Comparison of ENCODE assay signal across 10 mouse cellular contexts in the genomic region with DNA sequence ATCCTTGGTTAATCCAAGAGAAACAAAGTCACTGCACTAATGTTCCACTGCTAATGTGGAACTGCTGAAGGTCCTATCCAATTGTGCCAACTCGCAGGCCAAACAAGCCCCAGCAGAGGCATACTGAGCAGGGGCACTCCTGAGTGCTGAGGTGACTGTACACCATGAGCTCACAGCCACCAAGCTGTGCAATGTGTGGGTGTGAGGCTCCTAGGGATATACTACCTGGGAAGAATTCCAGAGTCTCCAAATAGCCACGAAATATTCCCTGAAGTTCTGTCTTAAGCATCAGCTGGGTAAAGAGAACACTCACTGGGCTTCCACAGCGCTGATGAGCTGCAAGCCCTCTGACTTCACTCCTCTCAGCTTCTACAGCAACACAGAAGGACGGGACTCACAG.
"Had no signal": no experiment of that assay in that cellular context is flagged by ENCODE, and none has a peak within 500 bp of the region (broad histone marks: within the 10 kb centered on the region; RNA-seq: fewer than 3 reads in every experiment).

No protein-coding gene starts in this region.

- H3K36me3 ChIP-seq: midbrain, embryonic 12.5 days had no signal

- H3K4me3 ChIP-seq: midbrain, embryonic 12.5 days had no signal

- DNase-seq: kidney, adult 11 months; kidney, adult 9 months; left cerebral cortex, postnatal 4 days; lung, adult 18-20 months; right cerebral cortex, adult 18-20 months; right cerebral cortex, postnatal 25 days; thymus, adult 18-20 months; thymus, postnatal 14 days had no signal

- H3K9me3 ChIP-seq: midbrain, embryonic 12.5 days had no signal

- H3K9ac ChIP-seq: midbrain, embryonic 12.5 days had no signal

- H3K27ac ChIP-seq: kidney, postnatal 0 days; midbrain, embryonic 12.5 days had no signal

- H3K4me2 ChIP-seq: midbrain, embryonic 12.5 days had no signal
